ENCODE assay signal across 25 mouse cellular contexts in genomic region chr3:138106887-138107286, GRCm38 (mm10). TPM values are rescaled to one million over a fixed set of nuclear protein-coding genes. Genes with fewer than 3 reads are reported as not detected.
DNase-seq lines count a peak whose midpoint lies in the region; ATAC-seq lines count a peak whose summit lies in the region.
"Had no signal": no experiment of that assay in that cellular context is flagged by ENCODE, and none has a peak within 500 bp of the region (broad histone marks: within the 10 kb centered on the region; RNA-seq: fewer than 3 reads in every experiment).

No protein-coding gene starts in this region.

- no peaks in the 10 kb centered on the region for H3K9me3 ChIP-seq in heart, embryonic 10.5 days
- no peaks in the 10 kb centered on the region for H3K9me3 ChIP-seq in heart, embryonic 11.5 days (replicated peaks; ENCODE audit: control insufficient read depth, low read length)
- H3K9me3 ChIP-seq in liver, embryonic 16.5 days (replicated peaks; ENCODE audit: control insufficient read depth, low read length): no peaks in the 10 kb centered on the region
- H3K9me3 ChIP-seq in liver, embryonic 12.5 days (replicated peaks): no peaks in the 10 kb centered on the region
- H3K9me3 ChIP-seq: forebrain, embryonic 15.5 days; heart, embryonic 13.5 days had no signal

- no peak overlapping the region for H3K9ac ChIP-seq in heart, embryonic 11.5 days (ENCODE audit: low read depth, low read length)
- no peak overlapping the region for H3K9ac ChIP-seq in liver, embryonic 16.5 days (ENCODE audit: low read depth, low read length)
- H3K9ac ChIP-seq in liver, embryonic 12.5 days: no peak overlapping the region
- H3K9ac ChIP-seq: forebrain, embryonic 15.5 days; heart, embryonic 13.5 days; hindbrain, embryonic 14.5 days had no signal

- H3K27me3 ChIP-seq in heart, embryonic 10.5 days (ENCODE audit: insufficient read depth, poor library complexity, severe bottlenecking): no peaks in the 10 kb centered on the region
- H3K27me3 ChIP-seq in heart, embryonic 11.5 days (ENCODE audit: control insufficient read depth, insufficient read depth, low read length): no peaks in the 10 kb centered on the region
- H3K27me3 ChIP-seq in liver, embryonic 16.5 days (ENCODE audit: control insufficient read depth, insufficient read depth, low read depth, low read length): no peaks in the 10 kb centered on the region
- no peaks in the 10 kb centered on the region for H3K27me3 ChIP-seq in liver, embryonic 12.5 days (replicated peaks)
- H3K27me3 ChIP-seq: forebrain, embryonic 15.5 days; heart, embryonic 13.5 days had no signal

- H3K4me1 ChIP-seq in heart, embryonic 10.5 days: no peaks in the 10 kb centered on the region
- no peaks in the 10 kb centered on the region for H3K4me1 ChIP-seq in heart, embryonic 11.5 days (ENCODE audit: control insufficient read depth, insufficient read depth, low read length)
- no peaks in the 10 kb centered on the region for H3K4me1 ChIP-seq in liver, embryonic 16.5 days (ENCODE audit: control insufficient read depth, low read depth, low read length)
- no peaks in the 10 kb centered on the region for H3K4me1 ChIP-seq in liver, embryonic 12.5 days
- H3K4me1 ChIP-seq: forebrain, embryonic 15.5 days; heart, embryonic 13.5 days had no signal

- no peak for ATAC-seq in heart, embryonic 11.5 days (replicated peaks; ENCODE audit: insufficient number of reproducible peaks, low FRiP score, low TSS enrichment)
- peak; percentile 54 for ATAC-seq in liver, embryonic 16.5 days (ENCODE audit: low read depth)
- no peak for ATAC-seq in liver, embryonic 12.5 days
- ATAC-seq in megakaryocyte progenitor cell, adult 5-6 weeks (replicated peaks; ENCODE audit: poor library complexity): peak; percentile 69
- ATAC-seq: activated CD4-positive, CD25-positive, alpha-beta regulatory T cell, adult 4 months; forebrain, embryonic 15.5 days; hindbrain, postnatal 0 days had no signal

- WGBS in heart, embryonic 10.5 days: 92% methylated on average over 10 of the region's 10 CpGs
- WGBS in heart, embryonic 11.5 days (ENCODE audit: insufficient replicate concordance): 88% methylated on average over 10 of the region's 10 CpGs
- WGBS in liver, embryonic 16.5 days (ENCODE audit: insufficient replicate concordance): 80% methylated on average over 10 of the region's 10 CpGs
- WGBS in liver, embryonic 12.5 days (ENCODE audit: insufficient replicate concordance): 84% methylated on average over 10 of the region's 10 CpGs

- H3K4me2 ChIP-seq in heart, embryonic 11.5 days: no peak overlapping the region
- H3K4me2 ChIP-seq in liver, embryonic 16.5 days (ENCODE audit: low read depth, low read length): no peak overlapping the region
- no peak overlapping the region for H3K4me2 ChIP-seq in liver, embryonic 12.5 days
- H3K4me2 ChIP-seq: forebrain, embryonic 15.5 days; heart, embryonic 13.5 days; hindbrain, embryonic 14.5 days had no signal

- H3K27ac ChIP-seq in heart, embryonic 10.5 days: no peak overlapping the region
- no peak overlapping the region for H3K27ac ChIP-seq in heart, embryonic 11.5 days (ENCODE audit: low read depth, low read length)
- H3K27ac ChIP-seq in liver, embryonic 16.5 days (ENCODE audit: low read length): no peak overlapping the region
- H3K27ac ChIP-seq in liver, embryonic 12.5 days: no peak overlapping the region
- H3K27ac ChIP-seq: forebrain, embryonic 15.5 days; heart, embryonic 13.5 days; hindbrain, embryonic 14.5 days; hindbrain, postnatal 0 days had no signal

- H3K4me3 ChIP-seq in heart, embryonic 10.5 days: no peak overlapping the region
- H3K4me3 ChIP-seq in heart, embryonic 11.5 days (ENCODE audit: low read depth, low read length): no peak overlapping the region
- no peak overlapping the region for H3K4me3 ChIP-seq in liver, embryonic 16.5 days (ENCODE audit: low read depth, low read length)
- no peak overlapping the region for H3K4me3 ChIP-seq in liver, embryonic 12.5 days
- H3K4me3 ChIP-seq: forebrain, embryonic 15.5 days; heart, embryonic 13.5 days had no signal

- H3K36me3 ChIP-seq in heart, embryonic 10.5 days: no peaks in the 10 kb centered on the region; the same call in 1 of the 2 replicates
- no peaks in the 10 kb centered on the region for H3K36me3 ChIP-seq in heart, embryonic 11.5 days (ENCODE audit: control insufficient read depth, insufficient read depth, low read length)
- no peaks in the 10 kb centered on the region; the same call in none of the 2 replicates for H3K36me3 ChIP-seq in liver, embryonic 16.5 days (ENCODE audit: control insufficient read depth, insufficient read depth)
- peaks cover 6% of the 10 kb centered on the region for H3K36me3 ChIP-seq in liver, embryonic 12.5 days
- H3K36me3 ChIP-seq: forebrain, embryonic 15.5 days; heart, embryonic 13.5 days had no signal

- DNase-seq in heart, embryonic 10.5 days (ENCODE audit: low spot score): peak; percentile 6
- peak; percentile 62 for DNase-seq in fat pad, adult 2 months (ENCODE audit: extremely low read depth, low read depth, low spot score)
- DNase-seq in left cerebral cortex, adult 9 months (ENCODE audit: low spot score in 2 of 2): no peak
- DNase-seq: adrenal gland, adult 8-10 months; adrenal gland, postnatal 36 days; cerebellum, adult 18-20 months; cerebellum, adult 9-10 months; cerebellum, postnatal 14 days; gastrocnemius, postnatal 25 days; heart, adult 11 months; heart, postnatal 14 days; heart, postnatal 4 days had no signal

RNA-seq across cellular contexts. Expression of gene Trmt10a, which starts 36.4 kb away (rescaled TPM):
- polyA plus RNA-seq in heart, embryonic 10.5 days (2016; fragmentation: Nextera tagmentation; extraction: Ambion mirVana): 12.7 and 13.7 TPM in 2 replicates
- 10.8 and 15.9 TPM in 2 replicates for polyA plus RNA-seq in heart, embryonic 11.5 days (2014; fragmentation: Nextera tagmentation; extraction: Ambion mirVana)
- 4.5 and 4.8 TPM in 2 replicates for polyA plus RNA-seq in liver, embryonic 16.5 days (2015; fragmentation: Nextera tagmentation; extraction: Ambion mirVana)
- polyA plus RNA-seq in liver, embryonic 12.5 days (2016; fragmentation: Nextera tagmentation; extraction: Ambion mirVana): 8.8 and 11.0 TPM in 2 replicates
- total RNA-seq in megakaryocyte progenitor cell, adult 5-6 weeks (2015): 5.6 and 8.2 TPM in 2 replicates
- 10.7 and 25.7 TPM in 2 replicates for total RNA-seq in megakaryocyte progenitor cell, adult 5-6 weeks (2017)

RNA-seq across cellular contexts. Expression of gene Mttp, which starts 37.9 kb away (rescaled TPM):
- 9.0 and 19.0 TPM in 2 replicates for polyA plus RNA-seq in heart, embryonic 10.5 days (2016; fragmentation: Nextera tagmentation; extraction: Ambion mirVana)
- 8.0 and 8.7 TPM in 2 replicates for polyA plus RNA-seq in heart, embryonic 11.5 days (2014; fragmentation: Nextera tagmentation; extraction: Ambion mirVana)
- polyA plus RNA-seq in liver, embryonic 16.5 days (2015; fragmentation: Nextera tagmentation; extraction: Ambion mirVana): 45.6 and 48.8 TPM in 2 replicates
- polyA plus RNA-seq in liver, embryonic 12.5 days (2016; fragmentation: Nextera tagmentation; extraction: Ambion mirVana): 36.3 and 37.0 TPM in 2 replicates
- total RNA-seq in megakaryocyte progenitor cell, adult 5-6 weeks (2015): 3.1 and 4.5 TPM in 2 replicates
- total RNA-seq in megakaryocyte progenitor cell, adult 5-6 weeks (2017): 2.0 and 5.6 TPM in 2 replicates

RNA-seq across cellular contexts. Expression of gene Gm5105, which starts 39.7 kb away (rescaled TPM):
- 0.20 TPM in 1 of 2 replicates, not detected in the other for polyA plus RNA-seq in heart, embryonic 10.5 days (2016; fragmentation: Nextera tagmentation; extraction: Ambion mirVana)
- 0.89 TPM in 1 of 2 replicates, not detected in the other for polyA plus RNA-seq in heart, embryonic 11.5 days (2014; fragmentation: Nextera tagmentation; extraction: Ambion mirVana)
- polyA plus RNA-seq in liver, embryonic 16.5 days (2015; fragmentation: Nextera tagmentation; extraction: Ambion mirVana): not detected in 2 replicates
- polyA plus RNA-seq in liver, embryonic 12.5 days (2016; fragmentation: Nextera tagmentation; extraction: Ambion mirVana): 0.10 TPM in 1 of 2 replicates, not detected in the other
- total RNA-seq in megakaryocyte progenitor cell, adult 5-6 weeks (2015): not detected in 2 replicates
- total RNA-seq in megakaryocyte progenitor cell, adult 5-6 weeks (2017): not detected in 2 replicates
- total RNA-seq: adrenal gland, postnatal 36 days; ES-E14; hindbrain, postnatal 0 days had no signal
- polyA plus RNA-seq: activated CD4-positive, CD25-positive, alpha-beta regulatory T cell, adult 4 months; embryonic facial prominence, embryonic 11.5 days; forebrain, embryonic 11.5 days; hindbrain, embryonic 11.5 days had no signal

RNA-seq across cellular contexts. Expression of gene 1110002E22Rik, which starts 42.0 kb away (rescaled TPM):
- polyA plus RNA-seq in heart, embryonic 10.5 days (2016; fragmentation: Nextera tagmentation; extraction: Ambion mirVana): 3.2 and 6.8 TPM in 2 replicates
- 6.3 and 8.3 TPM in 2 replicates for polyA plus RNA-seq in heart, embryonic 11.5 days (2014; fragmentation: Nextera tagmentation; extraction: Ambion mirVana)
- 0.07 and 0.30 TPM in 2 replicates for polyA plus RNA-seq in liver, embryonic 16.5 days (2015; fragmentation: Nextera tagmentation; extraction: Ambion mirVana)
- polyA plus RNA-seq in liver, embryonic 12.5 days (2016; fragmentation: Nextera tagmentation; extraction: Ambion mirVana): 0.04 TPM in 2 replicates
- not detected in 2 replicates for total RNA-seq in megakaryocyte progenitor cell, adult 5-6 weeks (2015)
- not detected in 2 replicates for total RNA-seq in megakaryocyte progenitor cell, adult 5-6 weeks (2017)
- polyA plus RNA-seq: activated CD4-positive, CD25-positive, alpha-beta regulatory T cell, adult 4 months; forebrain, embryonic 11.5 days had no signal

Comparison
In these comparisons a context has a peak if more than half of its experiments do, and no peak if none do; other contexts are left out.
1. ATAC-seq: peak in liver, embryonic 16.5 days (single experiment) and megakaryocyte progenitor cell, adult 5-6 weeks (single experiment); none in heart, embryonic 11.5 days (single experiment) and liver, embryonic 12.5 days (single experiment).
2. DNase-seq: peak in heart, embryonic 10.5 days (single experiment) and fat pad, adult 2 months (single experiment); none in left cerebral cortex, adult 9 months (0 of 2).